Mouse (Mus musculus): ENCODE results near the gene Nprl3. TPM values are rescaled to one million over a fixed set of nuclear protein-coding genes. Genes with fewer than 3 reads are reported as not detected.
"Not testable (repeated sequence)": the region's sequence is repeated elsewhere in the genome, so short reads cannot be mapped to it uniquely, and the experiment has no call there.

Gene Nprl3
- polyA plus RNA-seq, 1 experiment from 2014 or later = 29.8 TPM

DNA sequence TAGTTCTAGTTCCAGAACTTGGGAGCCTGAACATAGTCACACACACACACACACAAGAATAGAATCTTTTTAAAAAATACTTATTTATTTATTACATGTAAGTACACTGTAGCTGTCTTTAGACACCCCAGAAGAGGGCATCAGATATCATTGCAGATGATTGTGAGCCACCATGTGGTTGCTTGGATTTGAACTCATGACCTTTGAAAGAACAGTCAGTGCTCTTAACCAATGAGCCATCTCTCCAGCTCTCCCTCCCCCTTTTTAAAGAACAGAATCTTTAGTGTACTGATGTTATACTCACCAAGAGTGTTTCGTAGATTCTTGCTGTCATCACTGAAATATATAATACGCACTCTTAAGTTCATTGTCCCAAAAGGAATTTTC lies 31.0 kb upstream of the Nprl3 start:
- Histone ChIP-seq H3K4me3 (no peak overlapping the region), H3K27me3 (peaks cover 21% of the 10 kb centered on the region), H3K9ac (no peak overlapping the region), H3K4me1 (replicated peaks) (0 out of 2 replicates have a peak, but pooled peaks cover 2% of the 10 kb centered on the region), H3K9me3 (replicated peaks) (no peaks in the 10 kb centered on the region), H3K36me3 (no peaks in the 10 kb centered on the region), H3K4me2 (no peak overlapping the region), H3K27ac (no peak overlapping the region)
- no peak for ATAC-seq (replicated peaks; ENCODE audit: insufficient number of reproducible peaks, insufficient read depth, low FRiP score, low read depth)
- 91% methylated on average over 2 of the region's 2 CpGs for WGBS

DNA sequence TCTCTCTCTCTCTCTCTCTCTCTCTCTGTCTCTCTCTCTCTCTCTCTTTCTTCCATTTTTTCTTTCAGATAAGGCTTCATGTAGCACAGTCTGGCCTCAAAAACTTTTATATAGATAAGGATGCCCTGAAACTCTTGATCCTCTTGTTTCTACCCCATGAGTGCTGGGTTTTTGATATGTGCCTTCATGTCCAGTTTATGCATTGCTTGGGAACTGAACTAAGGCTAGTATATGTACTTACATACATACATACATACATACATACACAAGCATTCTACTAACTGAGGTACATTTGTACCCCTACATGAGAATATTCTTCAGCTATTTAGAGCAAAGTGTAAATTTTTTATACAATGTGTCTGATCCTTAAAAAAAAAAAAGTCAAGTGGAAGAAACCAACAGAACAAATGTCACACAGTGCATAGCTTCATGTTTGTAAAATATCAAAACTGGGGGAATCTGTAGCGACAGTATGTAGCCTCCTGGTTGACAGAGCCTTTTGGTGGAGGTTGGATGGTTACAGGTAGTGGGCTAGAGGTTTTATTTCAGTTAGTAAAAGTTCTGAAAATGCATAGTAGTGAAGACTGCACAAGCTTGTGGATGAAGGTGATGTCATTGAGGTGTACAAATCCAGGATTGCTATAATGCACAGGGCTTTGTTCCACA lies 30.5 kb upstream of the Nprl3 start:
- H3K4me3 ChIP-seq = no peak overlapping the region
- WGBS = 95% methylated on average over 1 of the region's 1 CpGs
- H3K27me3 ChIP-seq = peaks cover 21% of the 10 kb centered on the region
- H3K9me3 ChIP-seq (replicated peaks) = no peaks in the 10 kb centered on the region
- no peak overlapping the region for H3K9ac ChIP-seq
- no peak overlapping the region for H3K4me2 ChIP-seq
- H3K36me3 ChIP-seq = no peaks in the 10 kb centered on the region
- H3K4me1 ChIP-seq (replicated peaks) = 0 out of 2 replicates have a peak, but pooled peaks cover 2% of the 10 kb centered on the region
- H3K27ac ChIP-seq = no peak overlapping the region
- ATAC-seq (replicated peaks; ENCODE audit: insufficient number of reproducible peaks, insufficient read depth, low FRiP score, low read depth) = no peak

DNA sequence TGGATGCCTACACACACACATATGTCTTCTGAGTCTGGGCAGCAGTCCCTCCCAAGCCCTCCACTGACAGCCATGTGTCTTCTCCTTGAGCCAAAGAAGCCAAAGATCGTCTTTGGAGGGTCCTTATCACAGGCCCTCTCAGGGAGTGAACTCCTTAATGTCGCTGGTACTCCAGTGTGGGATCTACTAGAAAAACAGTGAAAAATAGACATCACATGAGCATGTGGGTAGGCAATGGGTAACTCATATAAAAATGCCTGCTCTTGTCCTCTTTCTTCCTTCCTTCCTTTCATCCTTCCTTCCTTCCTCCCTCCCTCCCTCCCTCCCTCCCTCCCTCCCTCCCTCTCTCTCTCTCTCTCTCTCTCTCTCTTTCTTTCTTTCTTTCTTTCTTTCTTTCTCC lies 29.9 kb upstream of the Nprl3 start:
- not testable (repeated sequence) for H3K4me1 ChIP-seq (replicated peaks); H3K4me2 ChIP-seq; H3K36me3 ChIP-seq; H3K9me3 ChIP-seq (replicated peaks); H3K9ac ChIP-seq; ATAC-seq (replicated peaks; ENCODE audit: insufficient number of reproducible peaks, insufficient read depth, low FRiP score, low read depth); H3K4me3 ChIP-seq; H3K27ac ChIP-seq
- H3K27me3 ChIP-seq = peaks cover 21% of the 10 kb centered on the region
- WGBS = 8% methylated on average over 2 of the region's 2 CpGs

DNA sequence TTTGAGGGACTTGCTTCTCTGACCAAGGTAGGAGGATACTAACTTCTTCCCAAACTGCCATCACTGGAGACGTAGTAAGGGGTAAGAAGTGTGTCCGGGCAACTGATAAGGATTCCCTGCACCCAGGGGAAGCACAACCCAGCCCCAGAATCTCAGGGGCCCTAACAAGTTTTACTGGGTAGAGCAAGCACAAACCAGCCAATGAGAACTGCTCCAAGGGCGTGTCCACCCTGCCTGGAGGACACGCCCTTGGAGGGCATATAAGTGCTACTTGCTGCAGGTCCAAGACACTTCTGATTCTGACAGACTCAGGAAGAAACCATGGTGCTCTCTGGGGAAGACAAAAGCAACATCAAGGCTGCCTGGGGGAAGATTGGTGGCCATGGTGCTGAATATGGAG lies 28.7 kb upstream of the Nprl3 start, which contains the start of gene Hba-a2:
TSS of gene Hba-a2 (plus strand) at position 287 of the 400 bp plus-strand sequence.
- not testable (repeated sequence) for H3K27me3 ChIP-seq; H3K4me2 ChIP-seq; H3K9me3 ChIP-seq (replicated peaks); H3K4me1 ChIP-seq (replicated peaks); H3K9ac ChIP-seq; H3K27ac ChIP-seq; ATAC-seq (replicated peaks; ENCODE audit: insufficient number of reproducible peaks, insufficient read depth, low FRiP score, low read depth); H3K4me3 ChIP-seq; H3K36me3 ChIP-seq
- no CpG with 5 or more reads among the region's 4 CpGs for WGBS

DNA sequence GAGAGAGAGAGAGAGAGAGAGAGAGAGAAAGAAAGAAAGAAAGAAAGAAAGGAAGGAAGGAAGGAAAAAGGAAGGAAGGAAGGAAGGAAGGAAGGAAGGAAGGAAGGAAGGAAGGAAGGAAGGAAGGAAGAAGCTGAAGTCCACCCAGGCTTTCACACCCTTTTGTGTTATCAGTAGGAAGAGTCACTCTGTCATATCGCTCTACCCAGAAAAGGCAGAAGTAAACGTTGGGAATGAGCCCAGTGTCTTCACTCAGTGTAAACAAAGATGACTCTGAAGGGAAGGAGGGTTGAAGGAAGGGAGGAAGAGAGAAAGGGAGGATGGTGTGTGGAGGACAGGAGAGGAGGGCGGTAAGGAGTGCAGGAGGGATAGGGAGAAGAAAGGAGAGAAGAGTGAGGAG lies 26.0 kb upstream of the Nprl3 start:
- not testable (repeated sequence) for H3K27me3 ChIP-seq; ATAC-seq (replicated peaks; ENCODE audit: insufficient number of reproducible peaks, insufficient read depth, low FRiP score, low read depth); H3K4me2 ChIP-seq; H3K9me3 ChIP-seq (replicated peaks); H3K4me1 ChIP-seq (replicated peaks); H3K9ac ChIP-seq; H3K36me3 ChIP-seq; H3K27ac ChIP-seq; H3K4me3 ChIP-seq
- WGBS = 50% methylated on average over 3 of the region's 3 CpGs

DNA sequence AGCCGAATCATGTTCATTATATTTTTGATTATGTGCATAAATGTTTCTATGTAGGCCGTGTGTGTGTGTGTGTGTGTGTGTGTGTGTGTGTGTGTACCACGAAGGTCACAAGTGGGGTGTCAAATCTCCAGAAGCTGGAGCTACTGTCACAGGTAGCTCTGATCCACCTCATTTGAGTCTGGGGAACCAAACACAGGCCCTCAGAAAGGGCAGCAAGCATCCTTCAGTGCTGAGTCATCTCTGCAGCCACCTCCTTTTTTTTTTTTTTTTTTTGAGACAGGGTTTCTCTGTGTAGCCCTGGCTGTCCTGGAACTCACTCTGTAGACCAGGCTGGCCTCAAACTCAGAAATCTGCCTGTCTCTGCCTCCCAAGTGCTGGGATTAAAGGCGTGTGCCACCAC lies 25.3 kb upstream of the Nprl3 start:
- H3K4me1 ChIP-seq (replicated peaks); H3K9ac ChIP-seq; H3K36me3 ChIP-seq; H3K4me3 ChIP-seq; H3K27me3 ChIP-seq; H3K27ac ChIP-seq; H3K9me3 ChIP-seq (replicated peaks); H3K4me2 ChIP-seq; ATAC-seq (replicated peaks; ENCODE audit: insufficient number of reproducible peaks, insufficient read depth, low FRiP score, low read depth): not testable (repeated sequence)
- 65% methylated on average over 4 of the region's 4 CpGs for WGBS

DNA sequence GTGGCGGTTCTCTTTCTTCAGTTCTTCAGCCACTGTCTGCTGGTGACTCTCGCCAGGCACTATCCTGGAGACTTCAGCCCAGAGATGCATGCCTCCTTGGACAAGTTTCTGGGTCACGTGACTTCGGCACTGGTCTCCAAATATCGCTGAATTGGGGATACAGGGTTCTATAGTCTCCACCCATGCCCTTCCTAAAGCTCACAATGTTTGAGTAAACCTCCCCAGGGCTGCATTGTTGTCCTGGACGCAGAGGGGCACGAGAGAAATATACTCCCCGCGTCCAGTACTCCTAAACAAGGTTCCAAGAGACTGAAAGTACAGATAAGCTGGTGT lies 20.0 kb upstream of the Nprl3 start:
- Histone ChIP-seq H3K9ac (no peak overlapping the region), H3K4me1 (replicated peaks) (no peaks in the 10 kb centered on the region), H3K4me2 (no peak overlapping the region; the same call in 1 of the 2 replicates), H3K4me3 (no peak overlapping the region), H3K36me3 (no peaks in the 10 kb centered on the region), H3K27me3 (peaks cover 19% of the 10 kb centered on the region), H3K27ac (no peak overlapping the region), H3K9me3 (replicated peaks) (no peaks in the 10 kb centered on the region)
- no peak; the same call in 1 of the 2 replicates for ATAC-seq (replicated peaks; ENCODE audit: insufficient number of reproducible peaks, insufficient read depth, low FRiP score, low read depth)
- 59% methylated on average over 9 of the region's 9 CpGs for WGBS

DNA sequence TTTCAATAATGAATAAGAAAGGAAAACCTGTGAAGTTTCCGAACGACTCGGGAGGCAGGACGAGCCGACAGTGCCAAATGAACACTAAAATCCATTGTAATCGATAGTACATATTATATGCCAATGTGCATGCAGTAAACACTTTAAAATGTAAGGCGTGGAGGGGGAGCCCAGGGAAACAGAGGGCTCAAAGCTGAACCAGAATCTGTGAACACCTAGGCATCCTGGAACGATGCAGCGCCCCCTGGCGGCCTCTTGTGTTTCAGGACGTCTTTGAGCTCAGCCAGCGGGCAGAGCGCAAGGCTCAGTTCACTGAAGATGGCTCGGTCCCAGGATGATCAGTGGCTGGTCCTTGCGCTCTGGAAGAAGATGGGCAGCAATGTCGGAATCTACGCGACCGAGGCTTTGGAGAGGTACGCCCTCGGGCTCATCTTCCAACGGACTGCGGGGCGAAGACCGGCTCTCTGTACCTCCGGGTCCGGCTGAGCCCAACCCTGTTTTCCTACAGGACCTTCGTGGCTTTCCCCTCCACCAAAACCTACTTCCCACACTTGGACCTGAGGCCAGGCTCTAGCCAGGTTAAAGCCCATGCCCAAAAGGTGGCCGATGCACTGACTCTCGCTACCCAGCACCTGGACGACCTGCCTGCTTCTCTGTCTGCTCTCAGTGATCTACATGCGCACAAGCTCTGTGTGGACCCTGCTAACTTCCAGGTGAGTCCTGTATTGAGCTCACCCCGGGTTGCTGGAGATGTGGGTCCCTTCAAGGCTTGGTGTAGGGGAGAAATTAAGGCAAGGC lies 19.4 kb upstream of the Nprl3 start, which contains the start of gene Hbq1b:
TSS of gene Hbq1b (plus strand) at position 271 of the 798 bp plus-strand sequence.
- peak; percentile 50; the same call in 1 of the 2 replicates for ATAC-seq (replicated peaks; ENCODE audit: insufficient number of reproducible peaks, insufficient read depth, low FRiP score, low read depth)
- not testable (repeated sequence) for H3K9ac ChIP-seq; H3K27ac ChIP-seq; H3K9me3 ChIP-seq (replicated peaks); H3K36me3 ChIP-seq; H3K4me1 ChIP-seq (replicated peaks)
- 18% methylated on average over 31 of the region's 33 CpGs for WGBS
- Histone ChIP-seq H3K27me3 (peaks cover 19% of the 10 kb centered on the region), H3K4me3 (peak within 1 kb of the TSS; percentile 35), H3K4me2 (peak within 1 kb of the TSS; percentile 58)

DNA sequence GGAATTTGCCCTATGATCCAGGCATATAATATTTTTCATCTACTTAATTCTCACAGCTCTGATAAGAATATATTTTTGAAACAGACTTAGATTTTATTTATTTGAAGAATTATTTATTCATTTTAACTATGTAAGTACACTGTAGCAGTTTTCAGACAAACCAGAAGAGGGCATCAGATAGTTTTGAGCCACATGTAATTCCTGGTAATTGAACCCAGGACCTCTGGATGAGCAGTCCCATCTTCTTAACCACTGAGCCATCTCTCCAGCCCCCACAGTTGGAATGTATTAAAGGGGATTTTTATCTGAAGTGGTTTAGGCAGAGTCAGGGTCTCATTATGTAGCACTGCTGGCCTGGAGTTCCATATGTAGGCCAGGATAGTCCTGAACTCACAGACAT lies 18.4 kb upstream of the Nprl3 start:
- not testable (repeated sequence) for H3K27ac ChIP-seq; H3K4me2 ChIP-seq; H3K9me3 ChIP-seq (replicated peaks); ATAC-seq (replicated peaks; ENCODE audit: insufficient number of reproducible peaks, insufficient read depth, low FRiP score, low read depth); H3K36me3 ChIP-seq; H3K9ac ChIP-seq; H3K4me1 ChIP-seq (replicated peaks); H3K4me3 ChIP-seq
- H3K27me3 ChIP-seq = peaks cover 19% of the 10 kb centered on the region

DNA sequence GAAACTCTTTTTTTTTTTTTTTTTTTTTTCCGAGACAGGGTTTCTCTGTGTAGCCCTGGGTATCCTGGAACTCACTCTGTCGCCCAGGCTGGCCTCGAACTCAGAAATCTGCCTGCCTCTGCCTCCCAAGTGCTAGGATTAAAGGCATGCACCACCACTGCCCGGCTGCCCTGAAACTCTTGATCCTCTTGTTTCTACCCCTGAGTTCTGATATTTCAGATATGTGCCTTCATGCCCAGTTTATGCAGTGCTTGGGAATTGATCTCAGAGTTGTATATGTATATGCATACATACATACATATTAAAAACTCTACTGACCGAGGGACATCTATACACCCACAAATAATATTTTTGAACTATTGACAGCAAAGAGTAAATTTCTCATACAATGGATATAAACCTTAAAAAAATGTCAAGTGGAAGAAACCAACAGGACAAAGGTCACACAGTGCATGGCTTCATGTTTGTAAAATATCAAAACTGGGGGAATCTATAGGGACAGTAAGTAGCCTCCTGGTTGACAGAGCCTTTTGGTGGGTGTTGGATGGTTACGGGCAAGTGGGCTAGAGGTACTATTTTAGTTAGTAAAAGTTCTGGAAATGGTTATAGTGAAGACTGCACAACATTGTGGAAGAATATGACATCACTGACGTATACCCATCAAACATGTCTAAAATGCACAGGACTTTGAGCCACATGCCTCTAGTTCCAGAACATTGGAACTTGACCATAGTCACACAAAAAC lies 17.7 kb upstream of the Nprl3 start:
- Histone ChIP-seq H3K9me3 (replicated peaks) (no peaks in the 10 kb centered on the region), H3K9ac (no peak overlapping the region), H3K4me1 (replicated peaks) (no peaks in the 10 kb centered on the region), H3K27me3 (peaks cover 26% of the 10 kb centered on the region), H3K4me2 (no peak overlapping the region), H3K36me3 (no peaks in the 10 kb centered on the region), H3K27ac (no peak overlapping the region), H3K4me3 (no peak overlapping the region)
- WGBS = 69% methylated on average over 7 of the region's 7 CpGs
- no peak for ATAC-seq (replicated peaks; ENCODE audit: insufficient number of reproducible peaks, insufficient read depth, low FRiP score, low read depth)

DNA sequence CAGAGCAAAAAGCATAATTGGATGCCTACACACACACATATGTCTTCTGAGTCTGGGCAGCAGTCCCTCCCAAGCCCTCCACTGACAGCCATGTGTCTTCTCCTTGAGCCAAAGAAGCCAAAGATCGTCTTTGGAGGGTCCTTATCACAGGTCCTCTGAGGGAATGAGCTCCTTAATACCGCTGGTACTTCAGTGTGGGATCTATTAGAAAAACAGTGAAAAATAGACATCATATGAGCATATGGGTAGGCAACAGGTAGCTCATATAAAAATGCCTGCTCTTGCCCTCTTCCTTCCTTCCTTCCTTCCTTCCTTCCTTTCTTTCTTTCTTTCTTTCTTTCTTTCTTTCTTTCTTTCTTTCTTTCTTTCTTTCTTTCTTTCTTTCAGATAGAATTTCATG lies 17.1 kb upstream of the Nprl3 start:
- not testable (repeated sequence) for H3K4me3 ChIP-seq
- 32% methylated on average over 2 of the region's 2 CpGs for WGBS

More for the DNA sequence above, 17.1 kb upstream of the Nprl3 start:
- H3K9ac ChIP-seq; H3K4me1 ChIP-seq (replicated peaks); H3K36me3 ChIP-seq; H3K4me2 ChIP-seq; H3K9me3 ChIP-seq (replicated peaks); H3K27ac ChIP-seq; ATAC-seq (replicated peaks; ENCODE audit: insufficient number of reproducible peaks, insufficient read depth, low FRiP score, low read depth): not testable (repeated sequence)
- peaks cover 31% of the 10 kb centered on the region for H3K27me3 ChIP-seq

Measured in heart, embryonic 15.5 days (tissue).